Mouse (Mus musculus) left cerebral cortex, adult 8-10 months (tissue): ENCODE results near the gene Gm20538. TPM values are rescaled to one million over a fixed set of nuclear protein-coding genes. Genes with fewer than 3 reads are reported as not detected.

Experiments
- total RNA-seq, 4 experiments: library from RNA; stranded (reverse); gene quantifications; 2 replicates each; pipeline ENCODE4 v1.2.4; 2022

Gene Gm20538
- total RNA-seq, 4 experiments from 2014 or later: not detected

Other genes with a start within 250 kb of the Gm20538 start
- 1 to 10 TPM; 2.3 to 3.4 (median 2.8) TPM for gene Scd4, start 219.7 kb downstream of the Gm20538 start, total RNA-seq
- 100 to 1,000 TPM; 171 to 176 (median 174) TPM for gene Scd1, start 145.0 kb downstream of the Gm20538 start, total RNA-seq
- under 1 TPM; 0.30 to 0.78 (median 0.58) TPM for gene Wnt8b, start 59.4 kb downstream of the Gm20538 start, total RNA-seq
- 1 to 10 TPM in 1 of 4 experiments, under 1 TPM in 3; 0.25 to 1.4 (median 0.51) TPM for gene Sec31b, start 7.0 kb downstream of the Gm20538 start, total RNA-seq
- 100 to 1,000 TPM; 359 to 428 (median 393) TPM for gene Ndufb8, start 2.6 kb upstream of the Gm20538 start, total RNA-seq
- 10 to 100 TPM; 25.7 to 30.6 (median 28.8) TPM for gene Hif1an, start 10.0 kb upstream of the Gm20538 start, total RNA-seq
- under 1 TPM in 3 of 4 experiments, not detected in 1; 0.11 to 0.37 (median 0.37) TPM for gene Pax2, start 203.2 kb upstream of the Gm20538 start, total RNA-seq